Mouse (Mus musculus): ENCODE results near the gene Mpp2. TPM values are rescaled to one million over a fixed set of nuclear protein-coding genes. Genes with fewer than 3 reads are reported as not detected.

The Mpp2 gene
- total RNA-seq, 2 experiments from 2014 or later: 128 to 158 TPM

DNA sequence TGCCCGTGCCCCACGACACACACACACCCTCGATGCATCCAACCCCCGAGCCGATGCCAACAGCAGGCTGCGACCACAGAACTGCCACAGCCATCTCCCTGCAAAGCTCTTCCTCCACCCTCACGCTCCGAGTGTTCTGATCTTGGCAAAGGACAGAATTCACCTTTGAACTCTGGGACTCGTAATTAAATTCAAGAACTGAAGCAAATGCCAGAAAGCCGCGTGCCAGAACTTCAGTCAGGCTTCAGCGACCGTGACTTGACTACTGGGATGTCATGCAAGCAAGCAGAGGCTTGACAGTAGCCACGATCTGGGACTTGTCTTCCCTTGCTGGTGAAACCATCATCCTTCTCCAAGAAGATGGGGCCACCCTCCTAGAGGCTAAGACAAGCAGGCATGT, 14.6 kb downstream of the Mpp2 start:
- no peak for DNase-seq (ENCODE audit: low spot score in 2 of 2)

DNA sequence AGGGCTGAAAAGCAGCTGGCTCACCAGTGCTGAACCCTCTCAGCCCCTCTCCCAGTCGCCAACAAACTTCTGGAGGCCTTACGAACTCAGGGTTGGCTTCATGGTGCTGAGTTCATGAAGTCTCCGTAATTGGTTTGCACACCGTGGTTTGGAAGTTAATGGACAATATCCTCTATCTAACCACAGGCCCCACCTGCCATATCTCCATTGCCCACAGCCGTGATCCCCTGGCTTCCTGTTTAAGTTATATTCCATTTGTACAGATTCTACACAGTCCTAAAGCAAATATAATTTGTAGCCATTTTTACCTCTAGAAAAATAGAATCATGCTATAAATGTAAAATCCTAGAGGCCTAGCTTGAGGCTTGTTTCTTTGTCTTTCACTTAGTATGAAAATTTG, 15.6 kb downstream of the Mpp2 start:
- no peak for DNase-seq (ENCODE audit: low spot score in 2 of 2)

GRCm38 (mm10) chr11:102070426-102070825, 17.9 kb downstream of the Mpp2 start:
- no peak for DNase-seq (ENCODE audit: low spot score in 2 of 2)

DNA sequence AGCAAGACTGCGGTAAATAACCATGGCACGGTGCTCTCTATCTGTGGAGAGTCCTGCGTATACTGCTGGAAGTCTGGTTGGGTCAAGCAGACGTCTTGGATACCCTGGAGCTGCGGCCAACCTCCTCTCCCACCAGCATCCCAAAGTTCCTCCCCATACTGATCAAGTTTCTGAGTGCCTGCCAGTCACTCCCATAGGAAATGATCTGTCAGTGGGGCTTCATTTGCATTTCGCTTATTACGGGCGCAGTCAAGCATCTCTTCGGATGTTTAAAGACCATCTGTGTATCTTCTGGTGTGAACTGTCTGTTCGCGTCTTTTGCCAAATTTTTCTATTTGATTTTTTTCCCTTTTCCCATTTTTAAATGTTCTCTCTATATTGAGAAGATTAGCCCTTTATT, 18.7 kb downstream of the Mpp2 start:
- DNase-seq (ENCODE audit: low spot score in 2 of 2): no peak

GRCm38 (mm10) chr11:102068969-102069368, 19.3 kb downstream of the Mpp2 start:
- no peak for DNase-seq (ENCODE audit: low spot score in 2 of 2)

DNA sequence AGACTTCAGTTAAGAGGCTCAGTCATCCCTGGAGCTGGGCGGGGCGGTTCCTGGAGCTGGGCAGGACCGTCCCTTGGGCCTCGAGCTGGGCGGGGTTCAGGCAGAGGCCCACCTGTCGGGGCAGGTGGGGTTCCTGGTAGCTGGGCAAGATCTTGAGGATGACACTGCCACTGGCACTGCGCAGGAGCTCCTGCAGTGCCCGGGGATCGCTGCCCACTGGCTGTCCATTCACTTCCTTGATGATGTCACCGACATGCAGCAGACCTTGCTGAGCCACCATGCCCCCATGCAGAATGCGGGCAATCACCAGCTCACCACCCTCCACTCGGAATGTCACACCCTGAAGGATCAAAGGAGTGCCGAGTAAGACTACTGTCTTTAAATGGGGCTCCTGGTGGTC, 25.2 kb downstream of the Mpp2 start:
- no peak for DNase-seq (ENCODE audit: low spot score in 2 of 2)

GRCm38 (mm10) chr11:102061941-102062473, 26.3 kb downstream of the Mpp2 start:
- no peak for DNase-seq (ENCODE audit: low spot score in 2 of 2)

DNA sequence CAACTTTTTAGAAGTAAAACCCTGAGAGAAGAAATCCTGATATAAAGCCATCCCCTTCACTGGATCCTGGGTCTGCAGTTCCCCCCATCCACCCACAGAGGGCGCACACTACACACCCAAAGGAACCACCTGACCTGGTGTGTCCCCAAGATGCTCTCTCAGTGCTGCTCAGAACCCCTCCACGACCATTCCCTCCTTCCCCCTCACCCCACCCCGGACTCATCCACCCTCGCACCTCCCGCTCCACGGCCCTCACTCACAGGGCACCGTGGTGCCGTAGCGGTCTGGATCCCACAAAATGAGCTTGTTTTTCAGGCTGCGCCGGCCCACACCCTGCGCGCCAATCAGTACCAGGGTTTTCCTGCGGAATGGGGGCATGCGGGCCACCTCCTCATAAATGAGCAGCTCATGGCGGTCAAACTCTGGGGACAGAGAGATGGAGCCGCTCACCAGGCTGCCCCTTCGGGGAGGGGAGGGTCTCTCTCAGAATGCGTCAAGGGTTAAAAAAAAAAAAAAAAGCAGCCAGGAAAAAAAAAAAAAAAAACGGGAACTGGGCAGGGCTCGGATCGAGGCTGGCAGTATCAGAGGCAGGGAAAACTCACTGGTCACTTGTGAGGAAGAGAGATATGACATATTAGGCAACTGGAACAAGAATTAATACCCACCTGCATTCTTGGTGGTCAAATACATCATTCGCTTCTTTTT, 26.9 kb downstream of the Mpp2 start:
- DNase-seq (ENCODE audit: low spot score in 2 of 2): peak; percentile 74 to 80

DNA sequence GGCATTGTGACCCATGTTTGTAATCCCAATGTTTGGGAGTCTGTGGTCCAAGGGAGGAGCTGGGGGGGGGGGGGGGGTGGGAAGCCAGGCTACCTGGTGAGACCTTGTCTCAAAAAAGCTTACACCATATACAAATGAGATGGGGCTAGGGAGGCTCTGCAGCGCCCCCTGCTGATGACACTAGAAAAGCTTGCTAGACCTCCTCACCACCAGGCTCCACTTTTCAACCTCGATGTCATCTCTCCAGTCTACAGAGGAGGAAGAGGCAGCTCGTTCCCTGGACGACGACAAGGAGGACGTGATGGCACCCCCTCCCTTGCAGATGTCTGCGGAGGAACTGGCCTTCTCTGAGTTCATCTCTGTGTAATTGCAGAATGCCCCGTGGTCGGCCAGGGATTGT, 34.5 kb downstream of the Mpp2 start:
- peak; percentile 59 to 62 for DNase-seq (ENCODE audit: low spot score in 2 of 2)

DNA sequence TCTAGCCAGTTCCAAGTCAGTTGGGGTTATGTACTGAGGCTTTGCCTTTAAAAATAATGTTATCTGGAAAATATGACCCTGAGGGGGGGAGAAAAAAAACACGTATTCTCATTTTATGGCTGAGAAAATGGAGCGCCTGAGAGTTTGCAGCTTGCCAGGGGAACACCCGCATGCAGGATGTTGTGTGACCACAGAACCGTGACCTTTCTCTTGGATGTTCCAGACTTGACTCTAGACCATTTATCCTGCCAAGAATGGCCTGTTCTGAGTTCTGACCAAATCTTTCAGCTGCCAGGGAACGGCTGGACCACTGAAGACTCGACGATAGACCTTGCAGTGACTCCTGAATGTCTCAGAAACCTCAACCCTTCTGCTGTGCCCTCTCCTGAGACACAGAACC, 35.1 kb downstream of the Mpp2 start:
- DNase-seq (ENCODE audit: low spot score in 2 of 2): no peak

GRCm38 (mm10) chr11:102052697-102053096, 35.6 kb downstream of the Mpp2 start:
- DNase-seq (ENCODE audit: low spot score in 2 of 2): no peak

DNA sequence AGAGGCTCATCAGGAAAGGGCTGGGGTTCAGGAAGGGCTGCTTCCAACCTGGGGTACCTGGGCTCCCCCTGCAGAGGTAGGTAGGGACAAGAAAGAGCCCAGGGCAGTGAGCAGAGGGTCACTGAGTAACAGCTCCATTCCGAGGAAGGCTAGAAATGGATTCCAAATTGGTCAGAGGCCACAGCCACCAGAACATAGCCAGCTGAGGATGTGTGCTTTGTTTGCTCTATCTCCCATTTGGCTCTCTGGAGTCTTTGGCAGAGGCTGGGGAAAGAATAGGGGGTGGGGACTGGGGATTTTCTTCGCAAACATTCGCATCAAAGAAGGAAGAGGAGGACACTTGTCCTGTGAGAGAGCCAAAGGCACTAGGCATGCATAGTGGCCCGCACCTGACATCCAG, 36.4 kb downstream of the Mpp2 start:
- DNase-seq (ENCODE audit: low spot score in 2 of 2): no peak

DNA sequence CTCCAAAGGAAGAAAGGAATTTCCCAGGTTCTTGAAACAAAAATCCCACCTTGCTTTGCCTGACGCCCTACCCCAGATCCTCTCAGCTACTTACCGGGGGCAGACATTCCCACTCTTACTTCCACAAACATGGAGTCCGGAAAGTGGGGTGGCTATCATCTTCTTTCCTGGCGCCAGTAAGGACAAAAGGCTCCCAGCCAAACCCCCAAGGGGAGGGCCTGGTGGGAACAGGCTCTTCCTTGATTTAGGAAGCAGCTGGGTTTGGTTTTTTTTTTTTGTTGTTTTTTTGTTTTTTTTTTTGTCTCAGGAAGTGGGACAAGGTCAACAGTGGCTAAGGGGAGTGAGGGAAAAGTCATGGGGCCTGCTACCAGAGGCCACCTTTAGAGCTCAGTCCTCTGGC, 36.8 kb downstream of the Mpp2 start:
- no peak for DNase-seq (ENCODE audit: low spot score in 2 of 2)

- DNase-seq (ENCODE audit: low spot score in 2 of 2): no peak
Measured at GRCm38 (mm10) chr11:102049875-102050482, 38.3 kb downstream of the Mpp2 start.

GRCm38 (mm10) chr11:102046607-102047006, 41.7 kb downstream of the Mpp2 start:
- DNase-seq (ENCODE audit: low spot score in 2 of 2): no peak

GRCm38 (mm10) chr11:102044691-102045212, 43.6 kb downstream of the Mpp2 start:
- no peak for DNase-seq (ENCODE audit: low spot score in 2 of 2)

- DNase-seq (ENCODE audit: low spot score in 2 of 2): no peak
Measured at GRCm38 (mm10) chr11:102043381-102043780, 44.9 kb downstream of the Mpp2 start.

DNA sequence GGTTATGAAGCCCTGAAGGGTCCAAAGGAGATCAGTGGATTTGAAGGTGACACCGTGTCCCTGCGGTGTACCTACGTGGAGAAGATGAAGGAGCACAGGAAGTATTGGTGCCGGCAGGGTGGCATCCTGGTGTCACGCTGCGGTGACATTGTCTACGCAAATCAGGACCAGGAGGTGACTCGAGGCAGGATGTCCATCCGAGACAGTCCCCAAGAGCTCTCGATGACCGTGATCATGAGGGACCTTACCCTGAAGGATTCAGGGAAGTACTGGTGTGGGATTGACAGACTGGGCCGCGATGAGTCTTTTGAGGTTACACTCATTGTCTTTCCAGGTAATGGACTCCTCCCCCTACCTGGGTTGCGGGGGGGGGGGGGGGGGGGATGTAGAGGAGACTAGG, 45.3 kb downstream of the Mpp2 start:
- no peak for DNase-seq (ENCODE audit: low spot score in 2 of 2)

GRCm38 (mm10) chr11:102041350-102041949, 46.9 kb downstream of the Mpp2 start, which contains the start of gene Cd300lg:
TSS of gene Cd300lg (plus strand) at chr11:102041509.
- DNase-seq (ENCODE audit: low spot score in 2 of 2): no peak

DNA sequence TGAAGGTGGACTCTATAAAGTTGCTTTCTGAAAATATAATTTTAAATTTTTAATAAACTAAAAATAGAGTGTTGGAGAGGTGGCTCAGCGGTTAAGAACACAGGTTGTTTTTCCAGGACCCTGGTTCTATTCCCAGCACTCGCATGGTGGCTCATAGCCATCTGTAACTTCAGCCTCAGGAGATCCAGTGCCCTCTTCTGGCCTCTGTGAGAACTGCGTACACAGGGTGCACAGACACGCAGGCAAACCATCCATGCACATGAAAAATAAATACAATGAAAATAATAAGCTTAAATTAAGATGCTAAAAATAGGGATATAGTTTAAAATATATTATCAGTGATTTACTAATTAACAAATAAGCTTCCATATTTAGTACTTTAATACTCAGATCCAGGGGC, 47.7 kb downstream of the Mpp2 start:
- DNase-seq (ENCODE audit: low spot score in 2 of 2): no peak

- peak; percentile 76 to 87 for DNase-seq (ENCODE audit: low spot score in 2 of 2)
Measured at GRCm38 (mm10) chr11:102040138-102040524, 48.2 kb downstream of the Mpp2 start.

DNA sequence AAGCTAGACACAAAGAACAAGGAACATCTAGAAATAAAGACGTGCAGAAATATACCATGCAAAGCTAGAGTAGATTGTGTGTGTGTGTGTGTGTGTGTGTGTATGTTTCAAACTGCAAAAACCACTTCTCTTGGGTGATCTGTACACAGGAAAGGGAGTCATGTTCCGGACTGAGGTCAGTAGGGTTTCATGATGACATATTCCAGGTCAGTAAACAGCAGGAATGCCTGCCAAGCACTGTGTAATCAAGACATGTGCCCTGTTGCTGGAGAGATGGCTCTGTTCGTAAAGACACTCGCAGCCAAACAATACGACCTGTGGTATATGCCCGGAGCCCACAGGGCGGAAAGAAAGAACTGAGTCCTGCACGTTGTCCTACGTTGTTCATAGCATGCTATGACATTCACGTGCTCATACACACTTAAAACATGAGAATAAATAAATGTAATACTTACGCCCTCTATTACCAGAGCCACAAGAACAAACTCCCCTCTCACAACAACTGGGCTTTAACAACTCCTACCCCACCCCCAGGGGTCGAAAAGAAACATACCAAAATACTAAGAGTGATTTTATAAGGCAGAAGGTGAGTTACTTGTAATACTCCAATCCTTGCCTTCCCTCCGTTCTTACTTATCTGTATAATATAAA, 48.7 kb downstream of the Mpp2 start:
- DNase-seq (ENCODE audit: low spot score in 2 of 2): no peak
